Mouse (Mus musculus) granulocyte monocyte progenitor cell, adult 5-6 weeks (primary cell): ENCODE data around the gene March10. TPM values are rescaled to one million over a fixed set of nuclear protein-coding genes. Genes with fewer than 3 reads are reported as not detected.

Experiments used
- ATAC-seq: replicated peaks from 2 replicates; pipeline ENCODE4 v1.8.0; 2016; ENCODE audit warnings: mild to moderate bottlenecking, moderate TSS enrichment, inconsistent platforms; ENCODE audit not compliant: poor library complexity, severe bottlenecking
- total RNA-seq, 2 experiments: library from RNA; stranded (forward) in 1 of 2; stranded (reverse) in 1 of 2; fragments of 200-712, 200-1000 nt in 1 of 2; fragments of >200 nt in 1 of 2; fragmentation: Nextera tagmentation in 1 of 2; gene quantifications; 2 replicates each; pipeline ENCODE4 v1.2.3; 2014 to 2017

March10 gene
- total RNA-seq, 2 experiments from 2014 or later, result not detected

- ATAC-seq, result peak; percentile 40; the same call in 1 of the 2 replicates
Measured at GRCm38 (mm10) chr11:105420671-105421450, 35.7 kb downstream of the March10 start.

GRCm38 (mm10) chr11:105419946-105420345 lies 36.6 kb downstream of the March10 start:
- no peak for ATAC-seq

GRCm38 (mm10) chr11:105414009-105414408 lies 42.5 kb downstream of the March10 start:
- ATAC-seq, result no peak

- no peak for ATAC-seq
Measured at GRCm38 (mm10) chr11:105409408-105409807, 47.1 kb downstream of the March10 start.

- no peak for ATAC-seq
Measured at GRCm38 (mm10) chr11:105407846-105408441, 48.6 kb downstream of the March10 start.

GRCm38 (mm10) chr11:105402355-105402754 lies 54.2 kb downstream of the March10 start:
- ATAC-seq, result no peak

GRCm38 (mm10) chr11:105390290-105390689 lies 66.2 kb downstream of the March10 start:
- no peak for ATAC-seq

GRCm38 (mm10) chr11:105388636-105389035 lies 67.9 kb downstream of the March10 start:
- ATAC-seq, result no peak

GRCm38 (mm10) chr11:105385266-105385665 lies 71.3 kb downstream of the March10 start:
- no peak for ATAC-seq

GRCm38 (mm10) chr11:105375821-105376235 lies 80.7 kb downstream of the March10 start:
- no peak for ATAC-seq

- ATAC-seq, result no peak
Measured at GRCm38 (mm10) chr11:105374526-105375175, 81.9 kb downstream of the March10 start.

- ATAC-seq, result no peak
Measured at GRCm38 (mm10) chr11:105373881-105374280, 82.7 kb downstream of the March10 start.

- no peak for ATAC-seq
Measured at GRCm38 (mm10) chr11:105371818-105372217, 84.7 kb downstream of the March10 start.

- no peak for ATAC-seq
Measured at GRCm38 (mm10) chr11:105369526-105370386, 86.8 kb downstream of the March10 start.

GRCm38 (mm10) chr11:105368833-105369232 lies 87.7 kb downstream of the March10 start:
- ATAC-seq, result peak; percentile 61

- ATAC-seq, result no peak
Measured at GRCm38 (mm10) chr11:105367163-105367562, 89.4 kb downstream of the March10 start.

GRCm38 (mm10) chr11:105366051-105366450 lies 90.5 kb downstream of the March10 start:
- ATAC-seq, result no peak

- ATAC-seq, result no peak
Measured at GRCm38 (mm10) chr11:105365611-105366010, 90.9 kb downstream of the March10 start.

- 0 out of 2 replicates have a peak, but pooled peaks have one; percentile 7 for ATAC-seq
Measured at GRCm38 (mm10) chr11:105364386-105365065, 92.0 kb downstream of the March10 start.
